Mouse (Mus musculus) limb, embryonic 11.5 days (tissue): Measurements from ENCODE around the gene Spef1. TPM values are rescaled to one million over a fixed set of nuclear protein-coding genes. Genes with fewer than 3 reads are reported as not detected.

Source experiments
- ATAC-seq: fragments of 200-750 bp; cut with Nextera tagmentation; 2 replicates; pipeline ENCODE4 v1.8.0; 2017; ENCODE audit warnings: low read depth; ENCODE audit not compliant: insufficient number of reproducible peaks, low FRiP score, low TSS enrichment
- DNase-seq: peaks from one replicate; pipeline ENCODE4 v3.0.0-alpha.2; 2015; ENCODE audit warnings: low spot score
- H3K27ac ChIP-seq: fragments of 300-500 bp; sonication (generic); replicated peaks from 2 replicates; pipeline ENCODE4 v1.5.1; 2014; ENCODE audit warnings: low read depth, mild to moderate bottlenecking, low read length
- H3K27me3 ChIP-seq: fragments of 300-500 bp; sonication (generic); 2 replicates; pipeline ENCODE4 v1.6.1; 2014; ENCODE audit warnings: mild to moderate bottlenecking, low read length, mixed read lengths; ENCODE audit not compliant: control insufficient read depth, insufficient read depth
- H3K36me3 ChIP-seq: fragments of 300-500 bp; sonication (generic); 2 replicates; pipeline ENCODE4 v1.6.1; 2014; ENCODE audit warnings: mild to moderate bottlenecking, low read length, moderate library complexity, mixed read lengths; ENCODE audit not compliant: control insufficient read depth, insufficient read depth
- H3K4me1 ChIP-seq: fragments of 300-500 bp; sonication (generic); 2 replicates; pipeline ENCODE4 v1.6.1; 2014; ENCODE audit warnings: low read length, mixed read lengths; ENCODE audit not compliant: control insufficient read depth, insufficient read depth
- H3K4me2 ChIP-seq: fragments of 300-500 bp; sonication (generic); 2 replicates; pipeline ENCODE4 v1.6.1; 2014; ENCODE audit warnings: low read depth, mild to moderate bottlenecking, moderate library complexity; ENCODE audit not compliant: severe bottlenecking
- H3K4me3 ChIP-seq: fragments of 300-500 bp; sonication (generic); 2 replicates; pipeline ENCODE4 v1.5.1; 2014; ENCODE audit warnings: low read depth, low read length
- H3K9ac ChIP-seq: fragments of 300-500 bp; sonication (generic); 2 replicates; pipeline ENCODE4 v1.6.1; 2014; ENCODE audit warnings: mild to moderate bottlenecking, low read length
- H3K9me3 ChIP-seq: fragments of 300-500 bp; sonication (generic); 2 replicates; pipeline ENCODE4 v1.6.1; 2016; ENCODE audit warnings: low read length; ENCODE audit not compliant: control insufficient read depth
- WGBS: fragments of 180-500 bp; shearing (Covaris S2); extraction: QIAGEN DNeasy Blood & Tissue Kit; methylation state at CpG from one replicate; pipeline ENCODE4 v1.1.7; 2014; 5-methylcytosine and 5-hydroxymethylcytosine counted together
- polyA plus RNA-seq: library from polyadenylated mRNA; unstranded; fragments of >200 nt; fragmentation: Nextera tagmentation; extraction: Ambion mirVana; gene quantifications from 2 replicates; pipeline ENCODE4 v1.2.1, GENCODE M21; 2014

Spef1 gene
- polyA plus RNA-seq, 1 experiment from 2014 or later, result 5.2 TPM

GRCm38 (mm10) chr2:131160671-131161111, 26.4 kb downstream of the Spef1 start:
- no peaks in the 10 kb centered on the region for H3K4me1 ChIP-seq
- under 1% methylated on average over 17 of the region's 17 CpGs for WGBS
- H3K4me2 ChIP-seq, result peak overlapping the region; percentile 85
- ATAC-seq, result no peak
- H3K27me3 ChIP-seq, result no peaks in the 10 kb centered on the region
- H3K4me3 ChIP-seq, result peak overlapping the region; percentile 78
- no peak overlapping the region; the same call in 1 of the 2 replicates for H3K27ac ChIP-seq
- no peak for DNase-seq
- H3K9ac ChIP-seq, result peak overlapping the region; percentile 83
- no peaks in the 10 kb centered on the region; the same call in 1 of the 2 replicates for H3K9me3 ChIP-seq
- H3K36me3 ChIP-seq, result no peaks in the 10 kb centered on the region

GRCm38 (mm10) chr2:131159938-131160581, 27.0 kb downstream of the Spef1 start, which contains the start of gene 1700037H04Rik:
Gene 1700037H04Rik (minus strand): TSS chr2:131160081.
- DNase-seq (peak; percentile 96), ATAC-seq (peak; percentile 97)
- Histone ChIP-seq H3K4me1 (no peaks in the 10 kb centered on the region), H3K9ac (peak within 1 kb of the TSS; percentile 83), H3K27me3 (no peaks in the 10 kb centered on the region), H3K4me3 (peak within 1 kb of the TSS; percentile 78), H3K36me3 (no peaks in the 10 kb centered on the region; the same call in 1 of the 2 replicates), H3K9me3 (no peaks in the 10 kb centered on the region; the same call in 1 of the 2 replicates), H3K27ac (peak within 1 kb of the TSS; percentile 68), H3K4me2 (peak within 1 kb of the TSS; percentile 92)
- under 1% methylated on average over 52 of the region's 54 CpGs for WGBS

- Histone ChIP-seq H3K9ac (peak overlapping the region; percentile 83), H3K4me3 (peak overlapping the region; percentile 78), H3K4me1 (no peaks in the 10 kb centered on the region), H3K36me3 (no peaks in the 10 kb centered on the region; the same call in 1 of the 2 replicates), H3K9me3 (no peaks in the 10 kb centered on the region), H3K27ac (0 out of 2 replicates have a peak overlapping the region, but pooled peaks have one; percentile 45), H3K27me3 (no peaks in the 10 kb centered on the region), H3K4me2 (peak overlapping the region; percentile 92)
- WGBS, result 0% methylated on average over 18 of the region's 18 CpGs
- peak; percentile 69 for ATAC-seq
- no peak for DNase-seq
Observed at GRCm38 (mm10) chr2:131159491-131159910, 27.6 kb downstream of the Spef1 start.

GRCm38 (mm10) chr2:131156987-131157386, 30.1 kb downstream of the Spef1 start:
- H3K9me3 ChIP-seq, result no peaks in the 10 kb centered on the region
- H3K9ac ChIP-seq, result no peak overlapping the region
- 92% methylated on average over 7 of the region's 7 CpGs for WGBS
- no peaks in the 10 kb centered on the region; the same call in none of the 2 replicates for H3K36me3 ChIP-seq
- no peaks in the 10 kb centered on the region for H3K4me1 ChIP-seq
- H3K27ac ChIP-seq, result no peak overlapping the region
- no peak for ATAC-seq
- H3K27me3 ChIP-seq, result no peaks in the 10 kb centered on the region
- no peak overlapping the region for H3K4me2 ChIP-seq
- no peak overlapping the region for H3K4me3 ChIP-seq
- DNase-seq, result no peak

- ATAC-seq (no peak), DNase-seq (no peak)
- WGBS, result 93% methylated on average over 4 of the region's 4 CpGs
- H3K9me3 ChIP-seq, result no peaks in the 10 kb centered on the region
- peaks cover 5% of the 10 kb centered on the region for H3K36me3 ChIP-seq
- no peak overlapping the region for H3K4me2 ChIP-seq
- H3K9ac ChIP-seq, result no peak overlapping the region
- no peak overlapping the region for H3K4me3 ChIP-seq
- no peaks in the 10 kb centered on the region for H3K4me1 ChIP-seq
- no peak overlapping the region for H3K27ac ChIP-seq
- H3K27me3 ChIP-seq, result no peaks in the 10 kb centered on the region
Observed at GRCm38 (mm10) chr2:131154036-131154435, 33.0 kb downstream of the Spef1 start.

GRCm38 (mm10) chr2:131152166-131152730, 34.8 kb downstream of the Spef1 start:
- Histone ChIP-seq H3K4me2 (no peak overlapping the region), H3K9ac (no peak overlapping the region), H3K9me3 (no peaks in the 10 kb centered on the region), H3K4me1 (no peaks in the 10 kb centered on the region), H3K27me3 (no peaks in the 10 kb centered on the region), H3K36me3 (peaks cover 11% of the 10 kb centered on the region), H3K27ac (no peak overlapping the region), H3K4me3 (no peak overlapping the region)
- WGBS, result 93% methylated on average over 7 of the region's 7 CpGs
- DNase-seq, result no peak
- no peak for ATAC-seq

- ATAC-seq (no peak), DNase-seq (no peak)
- 0 out of 2 replicates have a peak, but pooled peaks cover 2% of the 10 kb centered on the region for H3K4me1 ChIP-seq
- no peaks in the 10 kb centered on the region for H3K9me3 ChIP-seq
- no peak overlapping the region for H3K9ac ChIP-seq
- no peaks in the 10 kb centered on the region for H3K27me3 ChIP-seq
- peaks cover 24% of the 10 kb centered on the region for H3K36me3 ChIP-seq
- WGBS, result 85% methylated on average over 3 of the region's 3 CpGs
- H3K4me3 ChIP-seq, result no peak overlapping the region
- no peak overlapping the region for H3K4me2 ChIP-seq
- no peak overlapping the region for H3K27ac ChIP-seq
Observed at GRCm38 (mm10) chr2:131149254-131149578, 37.9 kb downstream of the Spef1 start.

- no peaks in the 10 kb centered on the region for H3K9me3 ChIP-seq
- H3K36me3 ChIP-seq, result peaks cover 24% of the 10 kb centered on the region
- H3K9ac ChIP-seq, result no peak overlapping the region
- no peak for DNase-seq
- H3K4me2 ChIP-seq, result no peak overlapping the region
- H3K27me3 ChIP-seq, result no peaks in the 10 kb centered on the region
- no peak for ATAC-seq
- 0 out of 2 replicates have a peak, but pooled peaks cover 2% of the 10 kb centered on the region for H3K4me1 ChIP-seq
- 0 out of 2 replicates have a peak overlapping the region, but pooled peaks have one; percentile 15 for H3K27ac ChIP-seq
- 91% methylated on average over 8 of the region's 8 CpGs for WGBS
- H3K4me3 ChIP-seq, result no peak overlapping the region
Observed at GRCm38 (mm10) chr2:131148353-131149253, 38.5 kb downstream of the Spef1 start.
